In genomic region chr12:113028898-113029297, GRCm38 (mm10) we compare ENCODE assay signal across 15 mouse cellular contexts. TPM values are rescaled to one million over a fixed set of nuclear protein-coding genes. Genes with fewer than 3 reads are reported as not detected.
DNase-seq lines count a peak whose midpoint lies in the region; ATAC-seq and TF ChIP-seq lines count a peak whose summit lies in the region.
"Had no signal": no experiment of that assay in that cellular context is flagged by ENCODE, and none has a peak within 500 bp of the region (broad histone marks: within the 10 kb centered on the region; RNA-seq: fewer than 3 reads in every experiment).

No protein-coding gene starts in this region.

- intact Hi-C loops in heart, postnatal 25 days (cut with DNase I): no loop called here

- no peak overlapping the region for H3K4me3 ChIP-seq in heart, embryonic 12.5 days
- H3K4me3 ChIP-seq in embryonic facial prominence, embryonic 14.5 days (ENCODE audit: low read depth, low read length): no peak overlapping the region
- H3K4me3 ChIP-seq in forebrain, postnatal 0 days (ENCODE audit: low read depth, low read length): no peak overlapping the region
- no peak overlapping the region for H3K4me3 ChIP-seq in midbrain, embryonic 11.5 days (ENCODE audit: low read depth, low read length)
- H3K4me3 ChIP-seq: heart, embryonic 15.5 days; neural tube, embryonic 12.5 days had no signal

- H3K9ac ChIP-seq in heart, embryonic 12.5 days: 0 out of 2 replicates have a peak overlapping the region, but pooled peaks have one; percentile 5
- no peak overlapping the region for H3K9ac ChIP-seq in embryonic facial prominence, embryonic 14.5 days (ENCODE audit: low read depth, low read length)
- H3K9ac ChIP-seq in forebrain, postnatal 0 days: no peak overlapping the region
- no peak overlapping the region; the same call in 1 of the 2 replicates for H3K9ac ChIP-seq in midbrain, embryonic 11.5 days (ENCODE audit: low read length)
- H3K9ac ChIP-seq: heart, embryonic 15.5 days; neural tube, embryonic 12.5 days had no signal

- H3K9me3 ChIP-seq in heart, embryonic 12.5 days (replicated peaks): no peaks in the 10 kb centered on the region
- H3K9me3 ChIP-seq in embryonic facial prominence, embryonic 14.5 days (ENCODE audit: control insufficient read depth, low read length): no peaks in the 10 kb centered on the region
- H3K9me3 ChIP-seq in forebrain, postnatal 0 days (ENCODE audit: low read length): no peaks in the 10 kb centered on the region
- no peaks in the 10 kb centered on the region for H3K9me3 ChIP-seq in midbrain, embryonic 11.5 days (ENCODE audit: control insufficient read depth, low read length)
- H3K9me3 ChIP-seq: heart, embryonic 15.5 days; neural tube, embryonic 12.5 days had no signal

- TF ChIP-seq CTCF in forebrain, postnatal 0 days (IDR thresholded peaks at IDR 0.05; ENCODE audit: low read depth): no peak

- no peak for ATAC-seq in heart, embryonic 12.5 days (ENCODE audit: insufficient number of reproducible peaks, low FRiP score)
- peak; percentile 56 for ATAC-seq in embryonic facial prominence, embryonic 14.5 days (ENCODE audit: low read depth)
- ATAC-seq in forebrain, postnatal 0 days: no peak
- no peak for ATAC-seq in midbrain, embryonic 11.5 days (ENCODE audit: low FRiP score)
- ATAC-seq in erythroblast, adult 5-6 weeks (replicated peaks; ENCODE audit: low FRiP score, poor library complexity, severe bottlenecking): no peak
- ATAC-seq: CD4-positive, CD25-positive, alpha-beta regulatory T cell, adult 4 months; Patski had no signal

- WGBS in heart, embryonic 12.5 days: 81% methylated on average over 9 of the region's 9 CpGs
- 77% methylated on average over 9 of the region's 9 CpGs for WGBS in embryonic facial prominence, embryonic 14.5 days
- WGBS in forebrain, postnatal 0 days: 46% methylated on average over 9 of the region's 9 CpGs
- WGBS in midbrain, embryonic 11.5 days: 73% methylated on average over 9 of the region's 9 CpGs

- H3K27me3 ChIP-seq in heart, embryonic 12.5 days (replicated peaks): no peaks in the 10 kb centered on the region
- no peaks in the 10 kb centered on the region for H3K27me3 ChIP-seq in embryonic facial prominence, embryonic 14.5 days (replicated peaks; ENCODE audit: control insufficient read depth, insufficient read depth, low read length)
- no peaks in the 10 kb centered on the region for H3K27me3 ChIP-seq in forebrain, postnatal 0 days (ENCODE audit: insufficient read depth, low read length)
- H3K27me3 ChIP-seq in midbrain, embryonic 11.5 days (ENCODE audit: control insufficient read depth, insufficient read depth, low read length): no peaks in the 10 kb centered on the region
- H3K27me3 ChIP-seq: heart, embryonic 15.5 days; neural tube, embryonic 12.5 days; Patski had no signal

- H3K36me3 ChIP-seq in heart, embryonic 12.5 days: peaks cover 4% of the 10 kb centered on the region; the same call in 1 of the 2 replicates
- H3K36me3 ChIP-seq in embryonic facial prominence, embryonic 14.5 days (ENCODE audit: control insufficient read depth, insufficient read depth, low read length): peaks cover 13% of the 10 kb centered on the region; the same call in 1 of the 2 replicates
- peaks cover 11% of the 10 kb centered on the region for H3K36me3 ChIP-seq in forebrain, postnatal 0 days (ENCODE audit: insufficient read depth)
- no peaks in the 10 kb centered on the region for H3K36me3 ChIP-seq in midbrain, embryonic 11.5 days (ENCODE audit: control insufficient read depth, insufficient read depth, low read length)
- H3K36me3 ChIP-seq: heart, embryonic 15.5 days had no signal

- H3K4me2 ChIP-seq in heart, embryonic 12.5 days: no peak overlapping the region
- no peak overlapping the region for H3K4me2 ChIP-seq in embryonic facial prominence, embryonic 14.5 days (ENCODE audit: low read depth, low read length)
- H3K4me2 ChIP-seq in forebrain, postnatal 0 days (ENCODE audit: low read depth): no peak overlapping the region
- no peak overlapping the region for H3K4me2 ChIP-seq in midbrain, embryonic 11.5 days
- H3K4me2 ChIP-seq: heart, embryonic 15.5 days; neural tube, embryonic 12.5 days had no signal

- peaks cover 59% of the 10 kb centered on the region for H3K4me1 ChIP-seq in heart, embryonic 12.5 days (replicated peaks)
- no peaks in the 10 kb centered on the region for H3K4me1 ChIP-seq in embryonic facial prominence, embryonic 14.5 days (ENCODE audit: control insufficient read depth, insufficient read depth, low read length)
- no peaks in the 10 kb centered on the region; the same call in 1 of the 2 replicates for H3K4me1 ChIP-seq in forebrain, postnatal 0 days (ENCODE audit: insufficient read depth)
- peaks cover 17% of the 10 kb centered on the region for H3K4me1 ChIP-seq in midbrain, embryonic 11.5 days (ENCODE audit: control insufficient read depth, insufficient read depth, low read length)

- no peak overlapping the region for H3K27ac ChIP-seq in heart, embryonic 12.5 days (ENCODE audit: poor library complexity, severe bottlenecking)
- H3K27ac ChIP-seq in embryonic facial prominence, embryonic 14.5 days (replicated peaks; ENCODE audit: low read depth, low read length): peak overlapping the region; percentile 63
- 0 out of 2 replicates have a peak overlapping the region, but pooled peaks have one; percentile 23 for H3K27ac ChIP-seq in forebrain, postnatal 0 days (ENCODE audit: low read depth, low read length)
- H3K27ac ChIP-seq in midbrain, embryonic 11.5 days (ENCODE audit: low read depth, low read length): peak overlapping the region; percentile 36; the same call in 1 of the 2 replicates
- H3K27ac ChIP-seq: neural tube, embryonic 12.5 days had no signal

- DNase-seq in heart, postnatal 25 days (ENCODE audit: low spot score): no peak
- peak; percentile 72 for DNase-seq in embryonic facial prominence, embryonic 14.5 days (ENCODE audit: low spot score)
- DNase-seq in forebrain, postnatal 0 days: no peak
- no peak for DNase-seq in midbrain, embryonic 11.5 days (ENCODE audit: low spot score, missing footprints)
- no peak for DNase-seq in adrenal gland, postnatal 10 days
- no peak for DNase-seq in layer of hippocampus, adult 9-11 months
- DNase-seq: cerebellum, postnatal 25 days; kidney, adult 8-10 months; lung, postnatal 10 days had no signal

RNA-seq across cellular contexts. Expression of gene Pacs2, which starts 14.6 kb away (rescaled TPM):
- 10.5 and 12.2 TPM in 2 replicates for polyA plus RNA-seq in heart, embryonic 12.5 days (2016; fragmentation: Nextera tagmentation; extraction: Ambion mirVana)
- 10 to 100 TPM; 35.5 to 35.9 TPM for total RNA-seq in heart, postnatal 25 days (2021)
- polyA plus RNA-seq in embryonic facial prominence, embryonic 14.5 days (2014; fragmentation: Nextera tagmentation; extraction: Ambion mirVana): 17.9 and 18.7 TPM in 2 replicates
- 103 and 116 TPM in 2 replicates for total RNA-seq in forebrain, postnatal 0 days (2014; rRNA removed)
- polyA plus RNA-seq in forebrain, postnatal 0 days (2015; fragmentation: Nextera tagmentation; extraction: Ambion mirVana): 14.3 and 23.2 TPM in 2 replicates
- 17.3 and 17.5 TPM in 2 replicates for polyA plus RNA-seq in midbrain, embryonic 11.5 days (2014; fragmentation: Nextera tagmentation; extraction: Ambion mirVana)
- total RNA-seq in adrenal gland, postnatal 10 days (2021): 10 to 100 TPM; 30.3 to 37.1 TPM
- 10.7 and 18.3 TPM in 2 replicates for total RNA-seq in erythroblast, adult 5-6 weeks (2015; ENCODE audit: low replicate concordance)
- 12.7 and 14.5 TPM in 2 replicates for total RNA-seq in erythroblast, adult 5-6 weeks (2017; ENCODE audit: low replicate concordance)

RNA-seq across cellular contexts. Expression of gene Brf1, which starts 28.4 kb away (rescaled TPM):
- polyA plus RNA-seq in heart, embryonic 12.5 days (2016; fragmentation: Nextera tagmentation; extraction: Ambion mirVana): 40.3 and 42.9 TPM in 2 replicates
- total RNA-seq in heart, postnatal 25 days (2021): 10 to 100 TPM; 23.5 to 25.1 TPM
- 50.0 and 54.3 TPM in 2 replicates for polyA plus RNA-seq in embryonic facial prominence, embryonic 14.5 days (2014; fragmentation: Nextera tagmentation; extraction: Ambion mirVana)
- total RNA-seq in forebrain, postnatal 0 days (2014; rRNA removed): 47.6 and 54.4 TPM in 2 replicates
- 32.3 and 40.2 TPM in 2 replicates for polyA plus RNA-seq in forebrain, postnatal 0 days (2015; fragmentation: Nextera tagmentation; extraction: Ambion mirVana)
- polyA plus RNA-seq in midbrain, embryonic 11.5 days (2014; fragmentation: Nextera tagmentation; extraction: Ambion mirVana): 51.9 and 53.0 TPM in 2 replicates
- total RNA-seq in adrenal gland, postnatal 10 days (2021): 10 to 100 TPM; 40.1 to 55.3 TPM
- 14.6 and 20.9 TPM in 2 replicates for total RNA-seq in erythroblast, adult 5-6 weeks (2015; ENCODE audit: low replicate concordance)
- 35.9 and 52.0 TPM in 2 replicates for total RNA-seq in erythroblast, adult 5-6 weeks (2017; ENCODE audit: low replicate concordance)

RNA-seq across cellular contexts. Expression of gene Tex22, which starts 45.4 kb away (rescaled TPM):
- not detected in 2 replicates for polyA plus RNA-seq in heart, embryonic 12.5 days (2016; fragmentation: Nextera tagmentation; extraction: Ambion mirVana)
- not detected for total RNA-seq in heart, postnatal 25 days (2021)
- not detected in 2 replicates for polyA plus RNA-seq in embryonic facial prominence, embryonic 14.5 days (2014; fragmentation: Nextera tagmentation; extraction: Ambion mirVana)
- total RNA-seq in forebrain, postnatal 0 days (2014; rRNA removed): 0.54 and 1.7 TPM in 2 replicates
- not detected in 2 replicates for polyA plus RNA-seq in forebrain, postnatal 0 days (2015; fragmentation: Nextera tagmentation; extraction: Ambion mirVana)
- not detected in 2 replicates for polyA plus RNA-seq in midbrain, embryonic 11.5 days (2014; fragmentation: Nextera tagmentation; extraction: Ambion mirVana)
- total RNA-seq in adrenal gland, postnatal 10 days (2021): not detected
- not detected in 2 replicates for total RNA-seq in erythroblast, adult 5-6 weeks (2015; ENCODE audit: low replicate concordance)
- total RNA-seq in erythroblast, adult 5-6 weeks (2017; ENCODE audit: low replicate concordance): 0.42 TPM in 1 of 2 replicates, not detected in the other
- polyA plus RNA-seq: CD4-positive, CD25-positive, alpha-beta regulatory T cell, adult 4 months; heart, embryonic 15.5 days; neural tube, embryonic 12.5 days; Patski had no signal

RNA-seq across cellular contexts. Expression of gene Btbd6, which starts 52.6 kb away (rescaled TPM):
- 22.4 and 23.0 TPM in 2 replicates for polyA plus RNA-seq in heart, embryonic 12.5 days (2016; fragmentation: Nextera tagmentation; extraction: Ambion mirVana)
- 10 to 100 TPM; 21.0 to 21.9 TPM for total RNA-seq in heart, postnatal 25 days (2021)
- polyA plus RNA-seq in embryonic facial prominence, embryonic 14.5 days (2014; fragmentation: Nextera tagmentation; extraction: Ambion mirVana): 20.8 and 22.8 TPM in 2 replicates
- 60.4 and 60.5 TPM in 2 replicates for total RNA-seq in forebrain, postnatal 0 days (2014; rRNA removed)
- 46.7 and 54.3 TPM in 2 replicates for polyA plus RNA-seq in forebrain, postnatal 0 days (2015; fragmentation: Nextera tagmentation; extraction: Ambion mirVana)
- polyA plus RNA-seq in midbrain, embryonic 11.5 days (2014; fragmentation: Nextera tagmentation; extraction: Ambion mirVana): 17.5 and 19.2 TPM in 2 replicates
- 10 to 100 TPM; 16.9 to 28.1 TPM for total RNA-seq in adrenal gland, postnatal 10 days (2021)
- total RNA-seq in erythroblast, adult 5-6 weeks (2015; ENCODE audit: low replicate concordance): 2.3 TPM in 1 of 2 replicates, not detected in the other
- total RNA-seq in erythroblast, adult 5-6 weeks (2017; ENCODE audit: low replicate concordance): 1.9 and 2.9 TPM in 2 replicates
